Mouse (Mus musculus): Measurements from ENCODE around the gene Ppp1ca.

Ppp1ca gene

DNA sequence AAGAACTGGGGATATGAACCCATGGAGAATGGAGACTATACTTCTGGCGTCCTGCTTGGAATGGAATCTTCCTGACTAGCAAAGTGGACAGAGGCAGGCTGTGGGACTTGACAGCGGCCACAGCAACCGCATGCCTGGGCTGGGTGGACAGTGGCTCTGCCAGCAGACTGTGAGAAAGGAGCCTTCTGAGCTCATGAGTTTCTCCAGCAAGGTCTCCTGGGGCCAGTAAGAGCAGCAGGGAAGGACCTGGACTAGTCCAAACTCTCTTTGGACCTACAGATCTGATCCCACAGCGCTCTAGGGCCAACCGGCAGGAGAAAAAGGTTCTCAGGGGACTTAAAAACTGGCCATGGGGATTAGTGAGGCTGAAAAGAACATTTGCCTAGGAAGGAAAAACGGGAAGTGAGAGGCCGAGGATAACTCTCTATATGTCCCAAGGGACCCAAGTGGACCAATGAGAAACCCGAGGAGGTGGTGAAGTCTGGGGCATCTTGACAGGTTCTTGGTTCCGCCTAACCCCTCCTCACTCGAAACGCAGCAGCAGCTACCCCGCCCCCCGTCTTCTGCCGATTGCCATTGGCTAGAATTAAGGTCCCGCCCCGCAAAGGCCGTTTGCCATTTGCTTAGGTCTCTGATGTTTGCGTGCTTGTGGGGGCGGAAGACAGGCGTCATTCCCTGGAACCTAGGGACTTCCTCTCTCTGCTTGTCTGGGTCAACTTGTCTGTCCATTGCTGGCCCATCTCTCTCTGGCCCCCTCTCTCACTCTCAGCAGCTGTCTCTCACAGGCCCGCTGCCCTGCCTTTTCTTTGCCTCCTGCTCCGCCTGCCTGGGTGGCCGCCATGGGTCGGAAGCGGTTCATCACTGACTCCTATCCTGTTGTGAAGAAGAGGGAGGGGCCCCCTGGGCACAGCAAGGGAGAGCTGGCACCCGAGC is 39.7 kb downstream of the Ppp1ca start, which contains the start of gene Pold4:
TSS of gene Pold4 (plus strand) at position 647 of the 933 bp plus-strand sequence.
- peak; percentile 86 for DNase-seq (ENCODE audit: low read depth, low spot score)

DNA sequence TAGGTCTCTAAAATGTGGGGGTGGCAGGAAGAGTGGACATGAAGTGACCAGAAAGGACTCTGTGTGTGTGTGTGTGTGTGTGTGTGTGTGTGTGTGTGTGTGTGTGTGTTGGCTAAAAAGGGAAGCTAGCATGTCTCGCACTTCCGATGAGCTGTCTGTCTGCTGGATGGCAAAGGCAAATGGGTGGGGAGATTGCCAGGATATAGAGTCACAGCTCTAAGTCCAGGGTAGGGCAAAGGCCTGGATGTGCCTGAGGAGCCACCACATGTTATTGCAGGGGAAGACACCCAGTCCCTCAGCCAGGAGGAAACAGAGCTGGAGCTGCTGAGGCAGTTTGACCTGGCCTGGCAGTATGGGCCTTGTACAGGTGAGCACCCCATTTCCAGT is 40.3 kb downstream of the Ppp1ca start:
- no peak for DNase-seq (ENCODE audit: low read depth, low spot score)

DNA sequence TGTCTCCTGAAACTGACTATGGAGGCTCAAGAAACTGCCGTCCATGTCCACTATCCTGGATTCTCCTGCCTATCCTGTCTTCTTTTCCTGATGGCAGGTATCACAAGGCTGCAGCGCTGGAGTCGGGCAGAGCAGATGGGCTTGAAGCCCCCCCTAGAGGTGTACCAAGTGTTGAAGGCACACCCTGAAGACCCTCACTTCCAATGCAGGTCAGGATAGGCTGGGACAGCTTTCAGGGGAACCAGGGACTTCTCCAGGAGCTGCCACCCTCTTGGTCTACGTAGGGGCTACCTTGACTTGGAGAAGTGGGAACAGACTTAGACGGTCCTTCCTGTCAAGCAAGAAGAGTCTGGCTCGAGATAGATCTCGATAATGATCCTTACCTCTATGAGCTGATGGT is 40.8 kb downstream of the Ppp1ca start:
- DNase-seq (ENCODE audit: low read depth, low spot score): no peak

DNA sequence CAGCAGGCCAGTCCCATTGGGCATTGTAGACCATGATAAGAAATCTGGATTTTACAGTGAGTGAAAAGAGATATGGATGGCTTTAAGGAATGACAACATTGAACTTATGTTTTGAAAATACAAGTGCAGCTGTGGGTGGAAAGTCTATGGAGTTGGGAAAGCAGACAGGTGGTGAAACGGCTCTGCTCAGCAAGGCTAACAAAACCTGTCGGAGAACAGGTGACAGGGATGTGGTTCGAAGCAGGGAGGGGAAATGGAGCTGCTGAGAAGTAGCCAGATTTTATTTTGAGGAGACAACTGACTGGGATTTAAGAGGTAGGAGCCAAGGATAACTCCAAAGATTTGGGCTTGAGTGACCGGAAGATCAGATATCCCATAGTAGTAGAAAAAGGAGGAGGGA is 42.7 kb downstream of the Ppp1ca start:
- no peak for DNase-seq (ENCODE audit: low read depth, low spot score)

DNA sequence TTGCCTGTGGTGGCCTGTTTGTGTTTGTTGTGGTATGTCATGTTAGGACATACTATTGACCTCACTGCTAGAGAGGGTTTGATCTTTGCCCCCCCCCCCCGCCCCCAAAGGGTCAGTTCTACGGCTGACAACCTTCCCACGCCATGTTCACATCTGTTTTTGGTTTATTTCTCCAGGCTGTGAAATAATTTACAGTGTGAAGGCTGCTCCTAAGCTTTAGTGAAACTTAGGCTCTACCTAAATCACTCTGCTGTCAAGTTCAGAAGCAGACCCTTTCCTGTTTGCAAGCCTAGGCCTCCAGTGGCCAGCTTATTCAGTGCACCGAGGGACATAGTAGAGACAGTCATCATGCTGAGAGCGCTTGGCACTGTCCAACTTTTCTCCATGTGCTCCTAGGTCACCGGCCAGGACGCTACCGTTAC is 48.4 kb downstream of the Ppp1ca start:
- DNase-seq (ENCODE audit: low read depth, low spot score): peak; percentile 75

DNA sequence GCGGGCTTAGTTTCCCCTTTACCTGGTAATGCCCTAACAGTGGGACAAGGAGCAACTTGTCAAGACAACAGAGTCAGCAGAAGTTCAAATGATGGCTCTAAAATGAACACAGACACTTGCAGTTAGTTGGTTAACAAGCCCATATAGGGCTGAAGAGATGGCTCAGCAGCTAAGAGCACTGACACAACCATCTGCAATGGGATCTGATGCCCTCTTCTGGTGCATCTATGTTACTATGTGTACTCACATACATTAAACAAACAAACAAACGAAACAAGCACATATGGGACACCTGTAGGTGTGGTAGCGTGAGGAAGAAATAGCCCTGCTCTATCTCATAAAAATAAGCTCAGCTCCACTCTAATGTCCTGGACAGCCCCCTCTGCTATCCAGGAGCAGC is 50.6 kb downstream of the Ppp1ca start:
- DNase-seq (ENCODE audit: low read depth, low spot score): no peak

DNA sequence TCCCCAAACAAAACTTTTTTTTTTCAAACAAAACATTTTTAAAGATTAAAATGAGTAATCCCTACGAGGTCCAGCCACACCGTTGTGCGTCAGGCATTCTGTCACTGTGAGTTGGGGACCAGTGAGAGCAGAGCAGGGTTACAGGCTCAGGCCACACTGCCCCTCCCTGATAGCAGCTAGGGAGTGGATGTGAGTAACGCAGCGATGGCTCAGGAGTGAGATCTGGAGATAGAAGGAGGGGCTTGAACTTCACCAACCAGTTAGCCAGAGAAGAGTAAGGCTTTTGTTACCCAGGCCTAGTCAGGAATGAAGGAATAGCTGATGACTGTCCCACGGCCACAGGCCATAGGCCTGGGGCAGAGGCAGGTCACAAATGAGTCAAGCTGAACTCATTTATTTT is 52.9 kb downstream of the Ppp1ca start:
- no peak for DNase-seq (ENCODE audit: low read depth, low spot score)

Data from forelimb bud, embryonic 11.5 days (tissue).